Mouse (Mus musculus) erythroblast, embryonic 14.5 days (primary cell): ENCODE data around the gene Trp53tg5. TPM values are rescaled to one million over a fixed set of nuclear protein-coding genes. Genes with fewer than 3 reads are reported as not detected.

ENCODE experiments used
- H3K27me3 ChIP-seq: 2 replicates; pipeline ENCODE4 v1.6.1; 2012; ENCODE audit warnings: inconsistent platforms; ENCODE audit not compliant: control insufficient read depth
- H3K36me3 ChIP-seq: 2 replicates; pipeline ENCODE4 v1.6.1; 2012; ENCODE audit warnings: mild to moderate bottlenecking, inconsistent platforms; ENCODE audit not compliant: control insufficient read depth
- H3K4me1 ChIP-seq: 2 replicates; pipeline ENCODE4 v1.6.1; 2012; ENCODE audit warnings: inconsistent platforms; ENCODE audit not compliant: control insufficient read depth
- H3K4me3 ChIP-seq: replicated peaks from 2 replicates; pipeline ENCODE3; 2012; ENCODE audit warnings: moderate library complexity, mild to moderate bottlenecking, inconsistent platforms
- H3K9me3 ChIP-seq: 2 replicates; pipeline ENCODE4 v1.6.1; 2012; ENCODE audit warnings: low read length, inconsistent platforms, mixed read lengths; ENCODE audit not compliant: control insufficient read depth
- GATA1 ChIP-seq: IDR thresholded peaks from 2 replicates; pipeline ENCODE4 v1.6.1; 2012; ENCODE audit warnings: low read length, inconsistent platforms, mixed read lengths
- TAL1 ChIP-seq: IDR thresholded peaks from 3 replicates; pipeline ENCODE4 v1.6.1; 2012; ENCODE audit warnings: low read length, inconsistent platforms, mixed read lengths
- polyA plus RNA-seq: library from polyadenylated mRNA; stranded (reverse); fragments of >175 nt; gene quantifications from 2 replicates; pipeline ENCODE4 v1.2.3, GENCODE M21; 2012

The Trp53tg5 gene
- polyA plus RNA-seq, 1 experiment, result not detected

- TF ChIP-seq GATA1, result no peak
- TF ChIP-seq TAL1, result no peak
- no peak overlapping the region for H3K4me3 ChIP-seq
- H3K4me1 ChIP-seq, result no peaks in the 10 kb centered on the region
- peaks cover 3% of the 10 kb centered on the region; the same call in 1 of the 2 replicates for H3K27me3 ChIP-seq
- H3K9me3 ChIP-seq, result no peaks in the 10 kb centered on the region
- peaks cover 7% of the 10 kb centered on the region; the same call in 1 of the 2 replicates for H3K36me3 ChIP-seq
Measured at GRCm38 (mm10) chr2:164421979-164422378, 51.5 kb downstream of the Trp53tg5 start.

DNA sequence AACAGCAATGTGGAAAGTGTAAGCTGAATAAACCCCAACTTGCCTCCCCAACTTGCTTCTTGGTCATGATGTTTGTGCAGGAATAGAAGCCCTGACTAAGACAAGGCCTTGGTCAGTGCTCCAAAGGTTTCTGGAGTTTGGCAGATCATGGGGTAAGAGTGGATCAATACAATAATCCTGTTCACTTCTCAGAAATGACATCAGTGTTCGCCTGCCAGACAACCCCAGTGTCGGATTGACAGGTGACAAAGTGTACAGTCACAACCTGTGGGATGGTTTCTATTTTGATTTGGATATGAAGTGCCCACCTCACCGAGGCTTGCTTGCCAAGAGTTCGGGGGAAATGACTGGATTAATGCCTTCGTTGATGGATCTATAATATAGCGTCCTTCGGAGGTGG is 52.2 kb downstream of the Trp53tg5 start:
- Histone ChIP-seq H3K9me3 (no peaks in the 10 kb centered on the region), H3K4me3 (no peak overlapping the region), H3K27me3 (peaks cover 3% of the 10 kb centered on the region; the same call in 1 of the 2 replicates), H3K4me1 (no peaks in the 10 kb centered on the region), H3K36me3 (peaks cover 4% of the 10 kb centered on the region; the same call in 1 of the 2 replicates)
- no peak for TF ChIP-seq GATA1
- TF ChIP-seq TAL1, result no peak

Other genes starting within 250 kb of the Trp53tg5 start
- gene Svs2, start 235.3 kb downstream of the Trp53tg5 start, polyA plus RNA-seq, result not detected in 2 replicates
- not detected in 2 replicates for gene Svs3b, start 217.1 kb downstream of the Trp53tg5 start, polyA plus RNA-seq
- gene Svs4, start 195.3 kb downstream of the Trp53tg5 start, polyA plus RNA-seq, result not detected in 2 replicates
- gene Svs3a, start 184.5 kb downstream of the Trp53tg5 start, polyA plus RNA-seq, result not detected in 2 replicates
- not detected in 2 replicates for gene Svs6, start 157.0 kb downstream of the Trp53tg5 start, polyA plus RNA-seq
- not detected in 2 replicates for gene Svs5, start 141.0 kb downstream of the Trp53tg5 start, polyA plus RNA-seq
- gene Slpi, start 84.6 kb downstream of the Trp53tg5 start, polyA plus RNA-seq, result not detected in 2 replicates
- 0.06 TPM in 1 of 2 replicates, not detected in the other for gene Rbpjl, start 70.6 kb downstream of the Trp53tg5 start, polyA plus RNA-seq
- not detected in 2 replicates for gene Matn4, start 68.6 kb downstream of the Trp53tg5 start, polyA plus RNA-seq
- 0.03 TPM in 1 of 2 replicates, not detected in the other for gene Sdc4, start 29.8 kb downstream of the Trp53tg5 start, polyA plus RNA-seq
- gene Sys1, start 16.8 kb downstream of the Trp53tg5 start, polyA plus RNA-seq, result 7.9 and 10.3 TPM in 2 replicates
- gene Gm20458, start 12.8 kb downstream of the Trp53tg5 start, polyA plus RNA-seq, result not detected in 2 replicates
- 0.09 and 0.11 TPM in 2 replicates for gene Dbndd2, start 12.4 kb upstream of the Trp53tg5 start, polyA plus RNA-seq
- gene Pigt, start 23.8 kb upstream of the Trp53tg5 start, polyA plus RNA-seq, result 12.7 and 13.8 TPM in 2 replicates
- not detected in 2 replicates for gene Wfdc2, start 88.7 kb upstream of the Trp53tg5 start, polyA plus RNA-seq
- gene Spint3, start 99.7 kb upstream of the Trp53tg5 start, polyA plus RNA-seq, result not detected in 2 replicates
- gene Wfdc6a, start 111.7 kb upstream of the Trp53tg5 start, polyA plus RNA-seq, result not detected in 2 replicates
- gene Eppin, start 119.9 kb upstream of the Trp53tg5 start, polyA plus RNA-seq, result not detected in 2 replicates
- gene Wfdc6b, start 139.8 kb upstream of the Trp53tg5 start, polyA plus RNA-seq, result not detected in 2 replicates
- gene Wfdc8, start 139.9 kb upstream of the Trp53tg5 start, polyA plus RNA-seq, result not detected in 2 replicates
- gene Wfdc16, start 165.1 kb upstream of the Trp53tg5 start, polyA plus RNA-seq, result 0.05 TPM in 1 of 2 replicates, not detected in the other
- gene Wfdc10, start 182.3 kb upstream of the Trp53tg5 start, polyA plus RNA-seq, result not detected in 2 replicates
- not detected in 2 replicates for gene Wfdc9, start 182.9 kb upstream of the Trp53tg5 start, polyA plus RNA-seq
- gene Wfdc11, start 200.4 kb upstream of the Trp53tg5 start, polyA plus RNA-seq, result not detected in 2 replicates
- gene Wfdc13, start 211.4 kb upstream of the Trp53tg5 start, polyA plus RNA-seq, result not detected in 2 replicates
- gene Spint4, start 224.8 kb upstream of the Trp53tg5 start, polyA plus RNA-seq, result not detected in 2 replicates
- not detected in 2 replicates for gene Spint5, start 241.6 kb upstream of the Trp53tg5 start, polyA plus RNA-seq